Mouse (Mus musculus) forebrain, embryonic 11.5 days (tissue): ENCODE data around the gene Spocd1. TPM values are rescaled to one million over a fixed set of nuclear protein-coding genes. Genes with fewer than 3 reads are reported as not detected.
A peak's percentile ranks its signal among the peaks of the same experiment; 100 is the strongest.

Experiments
- ATAC-seq: fragments of 200-750 bp; cut with Nextera tagmentation; replicated peaks from 2 replicates; pipeline ENCODE4 v1.8.0; 2017; ENCODE audit warnings: moderate TSS enrichment; ENCODE audit not compliant: low FRiP score
- DNase-seq: peaks from one replicate; pipeline ENCODE4 v3.0.0-alpha.2; 2017; ENCODE audit warnings: low spot score
- H3K27ac ChIP-seq: fragments of 300-500 bp; sonication (generic); 2 replicates; pipeline ENCODE4 v1.5.1; 2014; ENCODE audit warnings: low read depth, low read length
- H3K27me3 ChIP-seq: fragments of 300-500 bp; sonication (generic); 2 replicates; pipeline ENCODE4 v1.6.1; 2014; ENCODE audit warnings: mild to moderate bottlenecking, low read length, mixed read lengths; ENCODE audit not compliant: control insufficient read depth, insufficient read depth
- H3K36me3 ChIP-seq: fragments of 300-500 bp; sonication (generic); 2 replicates; pipeline ENCODE4 v1.6.1; 2014; ENCODE audit warnings: mild to moderate bottlenecking, low read length, moderate library complexity, mixed read lengths; ENCODE audit not compliant: control insufficient read depth, insufficient read depth
- H3K4me1 ChIP-seq: fragments of 300-500 bp; sonication (generic); replicated peaks from 2 replicates; pipeline ENCODE4 v1.6.1; 2014; ENCODE audit warnings: low read length, mixed read lengths; ENCODE audit not compliant: control insufficient read depth, insufficient read depth
- H3K4me2 ChIP-seq: fragments of 300-500 bp; sonication (generic); 2 replicates; pipeline ENCODE4 v1.6.1; 2014; ENCODE audit warnings: low read depth, mild to moderate bottlenecking, low read length, moderate library complexity, mixed read lengths; ENCODE audit not compliant: severe bottlenecking
- H3K4me3 ChIP-seq: fragments of 300-500 bp; sonication (generic); 2 replicates; pipeline ENCODE4 v1.5.1; 2014; ENCODE audit warnings: low read depth, low read length
- H3K9ac ChIP-seq: fragments of 300-500 bp; sonication (generic); 2 replicates; pipeline ENCODE4 v1.6.1; 2014; ENCODE audit warnings: low read length
- H3K9me3 ChIP-seq: fragments of 300-500 bp; sonication (generic); 2 replicates; pipeline ENCODE4 v1.6.1; 2016; ENCODE audit warnings: low read length, mixed read lengths; ENCODE audit not compliant: control insufficient read depth
- WGBS: fragments of 180-500 bp; shearing (Covaris S2); extraction: QIAGEN DNeasy Blood & Tissue Kit; methylation state at CpG from one replicate; pipeline ENCODE4 v1.1.7; 2014; 5-methylcytosine and 5-hydroxymethylcytosine counted together
- polyA plus RNA-seq: library from polyadenylated mRNA; unstranded; fragments of >200 nt; fragmentation: Nextera tagmentation; extraction: Ambion mirVana; gene quantifications from 2 replicates; pipeline ENCODE4 v1.2.1, GENCODE M21; 2014

The Spocd1 gene
- polyA plus RNA-seq = 0.05 TPM in 1 of 2 replicates, not detected in the other

GRCm38 (mm10) chr4:129928949-129929348, at the start of gene Spocd1:
Gene Spocd1 (plus strand): TSS chr4:129929249.
- Histone ChIP-seq H3K4me3 (no peak within 1 kb of the TSS), H3K9ac (no peak within 1 kb of the TSS), H3K4me2 (peak within 1 kb of the TSS; percentile 40), H3K4me1 (no peaks in the 10 kb centered on the region), H3K36me3 (no peaks in the 10 kb centered on the region), H3K27ac (no peak within 1 kb of the TSS), H3K27me3 (no peaks in the 10 kb centered on the region), H3K9me3 (no peaks in the 10 kb centered on the region)
- ATAC-seq (no peak), DNase-seq (no peak)
- 41% methylated on average over 4 of the region's 4 CpGs for WGBS

GRCm38 (mm10) chr4:129880615-129881014, 48.4 kb upstream of the Spocd1 start:
- no peaks in the 10 kb centered on the region for H3K36me3 ChIP-seq
- ATAC-seq = no peak
- H3K27me3 ChIP-seq = no peaks in the 10 kb centered on the region
- peaks cover 12% of the 10 kb centered on the region for H3K4me1 ChIP-seq
- H3K9ac ChIP-seq = no peak overlapping the region
- WGBS = 89% methylated on average over 7 of the region's 7 CpGs
- no peak overlapping the region for H3K4me2 ChIP-seq
- DNase-seq = no peak
- no peak overlapping the region for H3K27ac ChIP-seq
- H3K4me3 ChIP-seq = no peak overlapping the region
- no peaks in the 10 kb centered on the region for H3K9me3 ChIP-seq

DNA sequence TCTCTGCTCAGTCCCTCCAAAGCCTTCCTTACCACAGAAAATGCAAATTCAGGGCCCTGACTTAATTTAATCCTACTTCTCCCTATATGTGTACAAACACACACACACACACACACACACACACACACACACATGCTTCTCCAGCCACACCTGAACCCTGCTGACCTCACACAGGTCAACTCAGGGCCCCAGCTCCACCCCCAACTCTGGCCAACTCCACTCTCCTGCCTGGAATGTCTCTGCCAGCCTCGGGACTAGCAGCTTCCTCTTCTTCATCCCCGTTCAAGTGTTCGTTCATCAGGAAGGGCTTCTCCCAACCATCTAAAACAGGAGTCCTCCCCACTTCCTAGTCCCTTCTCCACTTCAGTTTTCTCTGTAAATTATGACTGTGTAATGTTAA, 47.4 kb upstream of the Spocd1 start:
- no peak overlapping the region for H3K4me3 ChIP-seq
- no peaks in the 10 kb centered on the region for H3K9me3 ChIP-seq
- 32% methylated on average over 3 of the region's 3 CpGs for WGBS
- H3K4me1 ChIP-seq = peaks cover 12% of the 10 kb centered on the region
- DNase-seq (peak; percentile 41), ATAC-seq (no peak)
- no peaks in the 10 kb centered on the region for H3K27me3 ChIP-seq
- H3K36me3 ChIP-seq = no peaks in the 10 kb centered on the region
- no peak overlapping the region for H3K4me2 ChIP-seq
- no peak overlapping the region for H3K27ac ChIP-seq
- H3K9ac ChIP-seq = no peak overlapping the region

DNA sequence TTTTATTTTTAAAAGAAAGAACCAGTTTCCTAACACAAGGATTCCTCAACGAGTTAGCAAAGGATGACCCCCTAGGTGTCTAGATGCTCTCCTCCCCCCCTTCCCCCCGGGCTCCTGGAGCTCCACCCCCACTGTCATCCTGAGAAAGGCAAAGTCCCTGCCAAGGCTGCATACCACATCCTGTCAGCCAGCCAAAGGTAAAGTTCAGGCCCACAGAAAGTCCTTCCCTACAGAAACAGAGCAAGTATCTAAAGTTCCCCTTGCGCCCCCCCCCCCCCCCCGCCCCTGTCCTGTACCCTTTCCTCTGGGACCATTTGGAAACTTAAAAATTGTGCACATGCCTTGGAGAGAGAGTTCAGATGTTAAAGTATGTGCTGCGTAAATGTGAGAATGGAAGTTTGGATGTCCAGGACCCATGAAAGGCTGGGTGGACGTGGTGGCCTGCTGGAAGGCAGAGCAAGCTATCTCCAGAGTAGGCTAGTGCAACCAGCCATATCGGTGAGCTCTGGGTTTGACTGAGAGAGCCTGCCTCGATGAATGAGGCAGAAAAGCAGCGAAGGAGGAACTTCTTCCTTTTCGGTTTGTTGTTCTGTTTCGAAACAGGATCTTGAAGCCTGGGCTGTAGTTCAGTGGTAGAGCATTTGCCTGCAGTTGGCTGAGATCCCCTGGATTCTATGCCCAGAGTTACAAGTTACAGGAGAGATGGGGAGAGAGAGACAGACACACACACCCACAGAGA, 46.3 kb upstream of the Spocd1 start:
- Histone ChIP-seq H3K27me3 (no peaks in the 10 kb centered on the region), H3K4me2 (no peak overlapping the region), H3K4me1 (peaks cover 6% of the 10 kb centered on the region), H3K4me3 (no peak overlapping the region), H3K9ac (no peak overlapping the region), H3K36me3 (no peaks in the 10 kb centered on the region), H3K27ac (no peak overlapping the region), H3K9me3 (no peaks in the 10 kb centered on the region)
- DNase-seq = no peak
- 44% methylated on average over 11 of the region's 11 CpGs for WGBS
- ATAC-seq = no peak

- WGBS = 60% methylated on average over 12 of the region's 12 CpGs
- DNase-seq (no peak), ATAC-seq (no peak)
- no peaks in the 10 kb centered on the region for H3K9me3 ChIP-seq
- no peaks in the 10 kb centered on the region for H3K36me3 ChIP-seq
- peaks cover 3% of the 10 kb centered on the region for H3K4me1 ChIP-seq
- H3K9ac ChIP-seq = peak overlapping the region; percentile 27; the same call in 1 of the 2 replicates
- no peak overlapping the region for H3K27ac ChIP-seq
- H3K4me2 ChIP-seq = 0 out of 2 replicates have a peak overlapping the region, but pooled peaks have one; percentile 1
- no peak overlapping the region for H3K4me3 ChIP-seq
- no peaks in the 10 kb centered on the region for H3K27me3 ChIP-seq
These were observed 44.8 kb upstream of the Spocd1 start for GRCm38 (mm10) chr4:129884041-129884930.

GRCm38 (mm10) chr4:129889661-129890060, 39.4 kb upstream of the Spocd1 start:
- H3K27ac ChIP-seq = no peak overlapping the region
- H3K4me1 ChIP-seq = no peaks in the 10 kb centered on the region
- no peak for ATAC-seq
- no peaks in the 10 kb centered on the region for H3K27me3 ChIP-seq
- 81% methylated on average over 10 of the region's 10 CpGs for WGBS
- H3K9me3 ChIP-seq = no peaks in the 10 kb centered on the region
- H3K9ac ChIP-seq = no peak overlapping the region
- DNase-seq = no peak
- no peak overlapping the region for H3K4me3 ChIP-seq
- no peak overlapping the region for H3K4me2 ChIP-seq
- H3K36me3 ChIP-seq = no peaks in the 10 kb centered on the region

DNA sequence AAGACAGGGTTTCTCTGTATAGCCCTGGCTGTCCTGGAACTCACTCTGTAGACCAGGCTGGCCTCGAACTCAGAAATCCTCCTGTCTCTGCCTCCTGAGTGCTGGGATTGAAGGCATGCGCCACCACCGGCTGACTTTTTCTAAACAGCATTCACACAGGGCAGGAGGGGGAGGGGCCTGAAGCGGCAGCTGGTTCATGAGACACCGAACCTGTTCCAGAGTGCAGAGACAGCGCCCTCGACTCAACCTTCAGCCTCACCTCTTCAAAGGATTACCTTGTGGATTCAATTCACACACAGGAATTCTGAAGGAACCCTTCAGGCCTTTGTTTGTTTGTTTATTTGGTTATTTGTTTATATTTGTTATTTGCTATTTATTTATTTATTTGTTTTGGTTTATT, 39.0 kb upstream of the Spocd1 start:
- Histone ChIP-seq H3K4me3 (no peak overlapping the region), H3K27ac (no peak overlapping the region), H3K9me3 (no peaks in the 10 kb centered on the region), H3K4me1 (no peaks in the 10 kb centered on the region), H3K9ac (no peak overlapping the region), H3K27me3 (no peaks in the 10 kb centered on the region), H3K36me3 (no peaks in the 10 kb centered on the region), H3K4me2 (no peak overlapping the region)
- 86% methylated on average over 7 of the region's 7 CpGs for WGBS
- ATAC-seq (no peak), DNase-seq (no peak)

- Histone ChIP-seq H3K4me1 (no peaks in the 10 kb centered on the region), H3K27me3 (no peaks in the 10 kb centered on the region), H3K9me3 (no peaks in the 10 kb centered on the region), H3K4me2 (no peak overlapping the region), H3K9ac (no peak overlapping the region), H3K4me3 (no peak overlapping the region), H3K27ac (no peak overlapping the region), H3K36me3 (no peaks in the 10 kb centered on the region)
- ATAC-seq (no peak), DNase-seq (no peak)
- WGBS = 95% methylated on average over 3 of the region's 3 CpGs
These were observed 34.2 kb upstream of the Spocd1 start for GRCm38 (mm10) chr4:129894861-129895260.
